Mouse (Mus musculus): Measurements from ENCODE around the gene C2.
A peak's percentile ranks its signal among the peaks of the same experiment; 100 is the strongest.

C2 gene

GRCm38 (mm10) chr17:34898160-34898586 lies at the start of gene C2, which contains the start of gene Ehmt2:
TSS of gene C2 (minus strand) at chr17:34898265.
TSS of gene Ehmt2 (plus strand) at chr17:34898469.
- DNase-seq = peak; percentile 83

DNA sequence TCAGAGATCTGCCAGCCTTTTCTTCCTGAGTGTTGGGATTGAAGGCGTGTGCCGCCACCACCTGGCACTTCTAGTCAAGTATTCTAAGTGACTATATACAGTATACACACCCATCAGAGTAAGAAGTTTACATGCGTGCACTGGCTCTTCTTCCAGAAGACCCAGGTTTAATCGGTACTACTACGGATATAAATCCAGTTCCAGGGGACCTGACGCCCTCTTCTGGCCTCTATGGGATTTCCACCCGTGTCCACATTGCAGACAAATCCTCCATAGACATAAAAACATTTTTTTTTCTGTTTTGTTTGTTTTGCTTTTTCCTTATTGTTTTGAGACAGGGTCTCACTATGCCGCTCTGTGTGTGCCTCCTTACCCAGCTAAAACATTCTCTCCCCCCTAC lies 49.5 kb upstream of the C2 start:
- DNase-seq = peak; percentile 56

DNA sequence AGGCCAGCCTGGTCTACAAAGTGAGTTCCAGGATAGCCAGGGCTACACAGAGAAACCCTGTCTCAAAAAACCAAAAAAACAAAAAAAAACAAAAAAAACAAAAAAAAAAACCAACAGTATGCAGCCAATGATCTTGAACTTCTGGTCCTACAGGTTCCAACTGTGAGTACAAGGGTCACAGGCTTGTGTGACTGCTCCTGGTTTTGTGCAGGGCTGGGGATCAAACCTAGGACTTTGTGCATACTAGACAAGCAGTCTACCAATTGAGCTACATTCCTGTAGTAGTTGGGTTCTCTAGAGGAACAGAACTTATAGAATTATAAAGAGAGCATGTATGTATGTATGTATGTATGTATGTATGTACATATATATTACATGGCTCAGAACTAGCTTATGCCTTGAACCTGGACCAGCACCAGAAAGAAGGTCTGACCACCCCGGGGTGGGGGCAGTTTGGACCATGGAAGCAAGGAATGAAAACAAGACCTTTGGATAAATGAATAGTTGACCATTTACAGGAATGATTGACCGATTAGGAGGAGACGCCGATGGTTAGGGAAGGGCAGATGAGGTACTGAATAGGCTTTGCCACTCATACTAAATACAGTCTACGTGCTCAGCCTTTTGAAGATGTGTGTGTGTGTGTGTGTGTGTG lies 48.5 kb upstream of the C2 start:
- no peak for DNase-seq

DNA sequence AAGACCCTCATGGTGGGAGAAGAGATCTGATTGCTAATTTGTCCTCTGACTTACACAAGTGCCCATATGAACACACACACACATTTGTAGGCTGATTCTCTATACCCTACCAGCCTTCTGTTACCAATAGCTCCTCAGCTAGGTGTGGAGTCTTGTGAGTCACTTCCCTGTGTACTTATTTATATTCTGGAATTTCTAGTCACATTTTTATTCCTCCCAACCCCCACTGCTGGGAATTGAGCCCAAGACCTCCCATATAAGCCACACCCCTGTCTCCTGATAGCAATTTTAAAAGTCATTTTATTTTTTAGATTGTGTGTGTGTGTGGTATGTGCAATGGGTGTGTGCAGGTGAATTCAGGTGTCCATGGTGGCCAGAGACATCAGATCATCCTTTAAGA lies 46.3 kb upstream of the C2 start:
- peak; percentile 37 for DNase-seq

GRCm38 (mm10) chr17:34943128-34943815 lies 45.2 kb upstream of the C2 start:
- DNase-seq = no peak

- no peak for DNase-seq
Observed at GRCm38 (mm10) chr17:34941344-34942041, 43.4 kb upstream of the C2 start.

DNA sequence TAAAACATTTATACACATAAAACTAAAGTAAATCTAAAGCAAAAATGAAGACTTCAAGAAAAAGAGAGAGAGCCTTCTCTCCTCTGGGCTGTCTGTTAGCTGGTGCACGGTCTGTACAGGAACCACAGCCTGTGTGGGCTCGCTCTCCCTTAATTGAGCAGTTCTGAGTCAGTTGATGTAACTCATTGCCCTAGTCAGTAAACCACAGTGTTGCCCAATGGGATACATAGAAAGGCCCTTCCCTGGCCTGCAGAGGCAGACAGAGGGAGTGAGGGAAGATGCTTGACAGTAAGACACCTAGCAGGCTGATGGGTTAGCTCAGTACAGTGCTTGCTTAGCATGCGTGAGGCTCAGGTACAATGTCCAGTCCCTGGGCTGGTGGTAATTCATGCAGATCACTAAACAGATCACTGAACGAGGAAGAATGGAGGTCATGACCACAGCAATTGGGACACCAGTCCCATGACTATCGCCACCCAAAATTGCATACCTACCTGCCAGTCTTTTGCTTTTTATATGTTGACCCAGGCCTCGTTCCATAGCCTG lies 40.0 kb upstream of the C2 start:
- DNase-seq = peak; percentile 43

GRCm38 (mm10) chr17:34934830-34935229 lies 36.8 kb upstream of the C2 start:
- peak; percentile 40 for DNase-seq

DNA sequence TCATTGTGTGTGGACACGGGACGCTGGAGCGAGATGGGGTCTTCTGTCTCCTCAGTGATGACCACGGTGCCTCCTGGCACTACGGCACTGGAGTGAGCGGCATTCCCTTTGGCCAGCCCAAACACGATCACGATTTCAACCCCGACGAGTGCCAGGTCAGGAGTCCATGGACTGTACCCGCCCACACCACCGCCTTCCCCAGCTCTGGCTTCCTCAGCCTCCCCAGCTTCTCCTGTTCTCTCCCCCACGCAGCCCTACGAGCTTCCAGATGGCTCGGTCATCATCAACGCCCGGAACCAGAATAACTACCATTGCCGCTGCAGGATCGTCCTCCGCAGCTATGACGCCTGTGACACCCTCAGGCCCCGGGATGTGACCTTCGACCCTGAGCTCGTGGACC lies 36.0 kb upstream of the C2 start:
- DNase-seq = no peak

- DNase-seq = no peak
Observed at GRCm38 (mm10) chr17:34932287-34932686, 34.2 kb upstream of the C2 start.

- peak; percentile 36 for DNase-seq
Observed at GRCm38 (mm10) chr17:34931735-34932098, 33.7 kb upstream of the C2 start.

GRCm38 (mm10) chr17:34931061-34931734 lies 33.1 kb upstream of the C2 start, which contains the start of gene Neu1:
TSS of gene Neu1 (plus strand) at chr17:34931253.
- DNase-seq = peak; percentile 100

DNA sequence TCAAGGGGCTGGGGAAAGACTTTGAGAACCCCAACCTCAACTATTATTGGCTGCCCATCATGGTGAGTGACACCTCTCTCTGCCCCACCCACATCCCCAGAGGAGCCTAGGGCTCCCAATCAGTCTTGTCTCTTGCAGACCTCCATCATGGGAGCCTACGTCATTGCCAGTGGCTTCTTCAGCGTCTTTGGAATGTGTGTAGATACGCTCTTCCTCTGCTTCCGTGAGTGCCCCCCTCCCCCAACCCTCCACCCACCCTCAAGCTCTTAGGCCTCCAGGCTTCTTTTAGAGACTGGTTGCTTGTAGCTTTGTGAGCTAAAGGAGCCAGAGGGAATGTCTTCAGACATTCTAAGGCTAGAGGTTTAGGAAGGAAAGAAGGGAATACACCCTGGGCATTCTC lies 30.8 kb upstream of the C2 start:
- no peak for DNase-seq

DNA sequence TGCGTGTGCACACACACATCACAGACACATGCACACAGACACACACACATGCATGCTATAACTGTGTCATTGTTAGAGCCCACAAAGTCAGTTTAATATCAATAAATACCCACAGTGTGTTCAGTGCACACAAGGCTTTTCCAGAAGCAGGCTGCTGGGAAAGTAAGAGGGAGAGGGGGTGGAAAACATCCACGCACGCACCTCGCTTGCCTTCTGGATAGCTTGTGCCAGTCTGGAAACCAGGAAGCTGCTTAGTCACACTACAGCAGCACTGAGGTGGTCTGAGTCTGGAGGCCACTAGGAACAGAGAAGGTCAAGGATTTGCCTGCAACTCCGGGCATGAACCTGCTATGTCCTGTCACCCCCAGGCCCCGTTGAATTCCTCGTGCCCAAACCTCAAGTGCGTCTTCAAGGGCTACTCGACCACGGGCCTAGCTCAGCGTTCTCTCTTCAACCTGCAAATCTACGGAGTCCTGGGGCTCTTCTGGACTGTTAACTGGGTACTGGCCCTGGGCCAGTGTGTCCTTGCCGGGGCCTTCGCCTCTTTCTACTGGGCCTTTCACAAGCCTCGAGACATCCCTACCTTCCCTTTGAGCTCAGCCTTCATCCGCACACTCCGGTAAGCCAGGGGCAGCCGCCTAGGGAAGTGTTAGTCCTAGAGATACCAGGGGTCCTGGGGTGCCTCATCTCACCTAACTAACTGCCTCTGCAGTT lies 29.4 kb upstream of the C2 start:
- peak; percentile 36 for DNase-seq

GRCm38 (mm10) chr17:34924258-34924657 lies 26.2 kb upstream of the C2 start:
- DNase-seq = no peak

DNA sequence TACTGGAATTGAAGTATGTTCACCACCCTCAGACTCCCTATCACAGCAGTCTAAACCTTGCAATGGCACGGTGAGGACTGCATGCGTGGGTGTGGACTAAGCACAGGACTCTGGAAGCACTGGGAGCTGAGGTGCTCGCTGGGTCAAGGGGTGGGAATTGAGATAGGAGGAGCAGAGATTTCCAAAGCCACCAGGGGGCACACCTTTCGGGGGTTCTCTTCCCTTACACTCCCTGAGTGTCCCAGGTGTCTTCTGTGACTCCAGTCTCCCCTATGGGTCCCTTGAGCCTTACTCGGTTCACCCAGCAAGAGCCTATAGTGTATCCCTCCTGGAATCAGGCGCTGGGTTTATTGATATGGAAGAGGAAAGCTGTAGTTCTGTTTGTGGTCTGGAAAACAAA lies 24.9 kb upstream of the C2 start:
- DNase-seq = no peak

DNA sequence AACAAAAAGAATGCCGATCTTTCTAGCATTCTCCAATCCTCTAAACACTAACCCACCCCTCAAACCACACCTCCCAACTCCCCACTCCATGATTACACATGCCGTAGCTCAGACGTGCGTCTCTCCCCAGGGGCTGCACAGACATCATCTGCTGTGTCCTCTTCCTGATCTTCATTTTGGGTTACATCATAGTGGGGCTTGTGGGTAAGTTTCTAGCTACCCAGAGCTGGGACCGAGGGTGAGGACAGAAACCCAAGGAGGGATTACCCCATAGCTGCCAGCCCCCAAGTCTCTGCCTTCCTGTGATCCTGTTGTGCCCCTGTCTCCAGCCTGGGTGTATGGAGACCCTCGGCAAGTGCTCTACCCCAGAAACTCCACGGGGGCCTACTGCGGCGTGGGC lies 19.1 kb upstream of the C2 start:
- no peak for DNase-seq

DNA sequence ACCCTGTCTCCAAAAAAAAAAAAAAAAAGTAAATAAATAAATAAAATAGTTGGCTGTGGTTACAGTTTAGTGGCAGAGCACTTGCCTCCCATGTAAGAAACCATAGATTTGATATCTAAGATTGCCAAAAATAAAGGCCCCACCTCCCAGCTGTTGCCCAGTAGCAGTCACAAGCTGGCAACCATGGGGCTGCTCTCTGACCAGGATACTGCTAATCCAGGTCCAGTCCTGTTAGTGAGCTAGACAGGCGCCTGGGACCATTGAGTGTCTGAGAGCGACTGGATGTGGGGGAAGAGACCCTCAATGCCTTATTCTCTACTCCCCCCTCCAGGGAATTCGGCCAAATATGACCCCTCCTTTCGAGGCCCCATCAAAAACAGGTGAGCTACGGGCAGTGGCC lies 18.3 kb upstream of the C2 start:
- DNase-seq = no peak

DNA sequence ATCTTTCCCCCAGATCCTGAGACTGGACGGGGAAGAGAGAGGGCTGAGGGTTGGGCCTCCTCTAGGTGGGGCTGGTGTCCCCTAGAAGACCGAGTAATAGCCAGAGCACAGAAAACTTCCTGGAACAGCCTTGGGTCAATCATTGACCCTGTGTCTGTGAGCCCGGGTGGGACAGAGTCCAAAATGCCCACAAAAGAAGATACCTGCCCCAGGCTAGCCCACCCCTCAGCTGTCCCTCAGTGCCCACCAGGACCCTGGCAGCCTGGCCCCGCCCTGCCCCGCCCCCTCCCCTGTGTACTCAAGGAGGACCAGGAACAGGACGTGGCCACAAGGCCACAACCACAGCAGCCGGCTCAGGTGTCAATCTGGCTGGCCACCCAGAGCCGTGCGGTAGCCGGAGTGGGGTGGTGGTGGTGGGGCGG lies 17.4 kb upstream of the C2 start:
- DNase-seq = peak; percentile 52

GRCm38 (mm10) chr17:34913930-34914665 lies 16.0 kb upstream of the C2 start, which contains the start of gene Slc44a4:
TSS of gene Slc44a4 (plus strand) at chr17:34914466.
- DNase-seq = peak; percentile 28

DNA sequence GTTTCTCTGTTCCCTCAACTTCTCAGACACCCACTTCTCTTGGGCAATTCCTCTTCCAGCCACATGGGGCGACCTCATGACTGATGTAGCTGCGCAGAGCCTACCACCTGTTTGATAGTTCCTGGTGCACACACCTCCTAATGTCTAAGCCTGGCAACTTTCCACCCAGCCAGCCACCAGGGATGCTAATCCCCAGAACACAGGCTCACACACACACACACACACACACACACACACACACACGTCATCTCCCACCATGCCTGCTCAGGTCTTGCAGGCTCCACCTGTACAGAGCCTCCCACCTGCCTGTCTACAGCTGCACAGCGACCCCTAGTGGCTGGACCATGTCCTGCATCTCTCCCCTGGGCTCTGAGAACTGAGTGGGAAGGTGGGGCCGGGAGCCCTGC lies 13.9 kb upstream of the C2 start:
- peak; percentile 91 for DNase-seq

- DNase-seq = no peak
Observed at GRCm38 (mm10) chr17:34910982-34911381, 12.9 kb upstream of the C2 start.
